Mouse (Mus musculus) hindbrain, postnatal 0 days (tissue): Measurements from ENCODE around the gene S1pr2. TPM values are rescaled to one million over a fixed set of nuclear protein-coding genes. Genes with fewer than 3 reads are reported as not detected.
A peak's percentile ranks its signal among the peaks of the same experiment; 100 is the strongest.

Experiments
- ATAC-seq: fragments of 200-750 bp; cut with Nextera tagmentation; 2 replicates; pipeline ENCODE4 v1.8.0; 2017; ENCODE audit warnings: mild to moderate bottlenecking, moderate TSS enrichment, moderate library complexity
- DNase-seq: peaks from one replicate; pipeline ENCODE4 v3.0.0-alpha.2; 2015; ENCODE audit warnings: low spot score
- H3K27ac ChIP-seq: fragments of 300-500 bp; sonication (generic); 2 replicates; pipeline ENCODE4 v1.5.1; 2014; ENCODE audit warnings: mild to moderate bottlenecking
- H3K27me3 ChIP-seq: fragments of 300-500 bp; sonication (generic); 2 replicates; pipeline ENCODE4 v1.6.1; 2014; ENCODE audit warnings: low read length, mixed read lengths; ENCODE audit not compliant: insufficient read depth
- H3K36me3 ChIP-seq: fragments of 300-500 bp; sonication (generic); 2 replicates; pipeline ENCODE4 v1.6.1; 2014; ENCODE audit warnings: low read length, mixed read lengths; ENCODE audit not compliant: insufficient read depth
- H3K4me1 ChIP-seq: fragments of 300-500 bp; sonication (generic); 2 replicates; pipeline ENCODE4 v1.6.1; 2014; ENCODE audit warnings: antibody characterized with exemption, low read length, mixed read lengths; ENCODE audit not compliant: insufficient read depth
- H3K4me2 ChIP-seq: fragments of 300-500 bp; sonication (generic); 2 replicates; pipeline ENCODE4 v1.6.1; 2014; ENCODE audit warnings: low read depth, mild to moderate bottlenecking, low read length, moderate library complexity, mixed read lengths
- H3K4me3 ChIP-seq: fragments of 300-500 bp; sonication (generic); 2 replicates; pipeline ENCODE4 v1.5.1; 2014; ENCODE audit warnings: low read length
- H3K9ac ChIP-seq: fragments of 300-500 bp; sonication (generic); replicated peaks from 2 replicates; pipeline ENCODE4 v1.6.1; 2014; ENCODE audit warnings: mild to moderate bottlenecking, low read length, moderate library complexity, mixed read lengths
- H3K9me3 ChIP-seq: fragments of 300-500 bp; sonication (generic); 2 replicates; pipeline ENCODE4 v1.6.1; 2016; ENCODE audit warnings: low read length, mixed read lengths
- CTCF ChIP-seq: IDR thresholded peaks from 2 replicates; pipeline ENCODE4 v1.5.1; 2016; ENCODE audit warnings: antibody characterized with exemption, control low read depth, low read depth
- WGBS: fragments of 180-500 bp; shearing (Covaris S2); extraction: QIAGEN DNeasy Blood & Tissue Kit; methylation state at CpG from one replicate; pipeline ENCODE4 v1.1.7; 2014; 5-methylcytosine and 5-hydroxymethylcytosine counted together
- microRNA-seq, 2 experiments: library from miRNA; unstranded; fragments of <30 nt; microRNA quantifications; one replicate each; pipeline ENCODE4; 2016
- polyA plus RNA-seq: library from polyadenylated mRNA; unstranded; fragments of >200 nt; fragmentation: Nextera tagmentation; extraction: Ambion mirVana; gene quantifications from 2 replicates; pipeline ENCODE4 v1.2.1, GENCODE M21; 2015
- total RNA-seq: library from RNA; depleted of rRNA; stranded (reverse); fragments of >200 nt; gene quantifications from 2 replicates; pipeline ENCODE4 v1.2.3, GENCODE M21; 2014; rRNA removed

S1pr2 gene
- total and polyA plus RNA-seq, 2 experiments from 2014 or later, result 6.0 to 8.5 TPM

DNA sequence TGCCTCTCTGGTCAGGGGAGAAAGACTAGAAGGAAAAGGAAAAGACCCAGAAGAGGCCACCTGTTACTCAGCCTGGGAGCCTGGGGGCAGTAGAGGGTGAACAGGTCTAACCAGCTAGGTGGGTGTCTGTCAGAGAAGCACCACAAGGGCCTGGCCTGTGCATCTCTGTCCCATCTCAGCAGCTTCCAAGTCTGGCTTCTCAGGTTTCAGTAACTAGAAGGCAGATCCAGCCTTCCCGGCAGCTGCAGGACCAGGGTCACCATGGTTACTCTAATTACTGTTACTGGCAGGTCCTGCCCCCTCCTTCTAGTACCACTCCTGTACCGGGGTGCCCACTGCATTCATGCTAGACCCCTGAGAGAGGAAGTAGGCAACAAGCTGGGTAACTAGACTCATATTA, 32.7 kb downstream of the S1pr2 start:
- TF ChIP-seq CTCF, result no peak
- H3K4me3 ChIP-seq, result no peak overlapping the region
- DNase-seq (no peak), ATAC-seq (0 out of 2 replicates have a peak, but pooled peaks have one; percentile 27)
- no peak overlapping the region for H3K27ac ChIP-seq
- H3K27me3 ChIP-seq, result no peaks in the 10 kb centered on the region
- no peaks in the 10 kb centered on the region for H3K9me3 ChIP-seq
- no peak overlapping the region for H3K4me2 ChIP-seq
- H3K9ac ChIP-seq, result 0 out of 2 replicates have a peak overlapping the region, but pooled peaks have one; percentile 9
- WGBS, result 12% methylated on average over 2 of the region's 2 CpGs
- H3K36me3 ChIP-seq, result peaks cover 28% of the 10 kb centered on the region
- no peaks in the 10 kb centered on the region for H3K4me1 ChIP-seq

DNA sequence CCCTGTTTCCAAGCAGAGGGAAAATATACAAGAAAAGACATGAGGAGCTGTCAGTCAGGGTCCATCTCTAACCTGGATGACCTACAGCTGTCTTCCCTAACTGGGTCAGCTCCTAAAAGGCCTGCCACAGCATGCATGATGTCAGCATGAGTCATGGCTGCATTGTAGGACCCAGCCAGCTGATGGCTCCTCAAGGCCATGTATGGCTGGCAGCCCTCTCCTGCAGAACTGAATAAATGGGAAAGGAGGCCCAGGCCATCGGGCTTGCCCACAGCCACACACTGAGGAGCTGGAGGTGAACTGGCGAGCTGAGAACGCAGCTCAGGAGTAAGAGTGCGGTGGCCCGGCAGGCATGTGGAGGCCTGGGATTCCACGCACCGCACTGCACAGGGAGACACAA, 33.2 kb downstream of the S1pr2 start:
- H3K27ac ChIP-seq, result no peak overlapping the region
- no peaks in the 10 kb centered on the region for H3K27me3 ChIP-seq
- no peak overlapping the region for H3K4me2 ChIP-seq
- H3K4me1 ChIP-seq, result no peaks in the 10 kb centered on the region
- DNase-seq (no peak), ATAC-seq (no peak)
- no peaks in the 10 kb centered on the region for H3K9me3 ChIP-seq
- no peak for TF ChIP-seq CTCF
- 0 out of 2 replicates have a peak overlapping the region, but pooled peaks have one; percentile 9 for H3K9ac ChIP-seq
- H3K36me3 ChIP-seq, result peaks cover 33% of the 10 kb centered on the region
- no peak overlapping the region for H3K4me3 ChIP-seq
- 93% methylated on average over 7 of the region's 7 CpGs for WGBS

DNA sequence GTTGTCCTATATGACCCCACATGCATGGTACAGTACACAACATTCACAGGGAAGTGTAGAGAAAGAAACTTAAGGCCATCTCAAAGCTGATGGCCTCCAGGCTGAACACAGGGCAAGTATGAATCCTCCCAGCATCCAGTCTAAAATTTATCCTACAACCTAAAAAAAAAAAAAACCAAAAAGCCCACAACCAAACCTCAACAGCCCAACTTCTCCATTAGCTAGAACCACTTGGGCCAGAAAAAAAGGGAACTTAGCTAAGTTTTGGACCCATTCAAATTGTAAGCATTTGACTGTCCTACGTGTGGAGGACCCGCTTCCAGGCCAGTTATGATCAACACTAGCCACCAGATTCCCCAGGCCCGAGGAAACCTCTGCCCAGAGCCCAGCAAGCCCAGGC, 53.3 kb downstream of the S1pr2 start:
- Histone ChIP-seq H3K4me3 (no peak overlapping the region), H3K4me2 (no peak overlapping the region), H3K27ac (no peak overlapping the region), H3K9ac (no peak overlapping the region), H3K27me3 (no peaks in the 10 kb centered on the region), H3K9me3 (no peaks in the 10 kb centered on the region), H3K4me1 (no peaks in the 10 kb centered on the region), H3K36me3 (peaks cover 89% of the 10 kb centered on the region)
- ATAC-seq, result no peak
- 90% methylated on average over 3 of the region's 3 CpGs for WGBS
- DNase-seq, result no peak
- no peak for TF ChIP-seq CTCF

DNA sequence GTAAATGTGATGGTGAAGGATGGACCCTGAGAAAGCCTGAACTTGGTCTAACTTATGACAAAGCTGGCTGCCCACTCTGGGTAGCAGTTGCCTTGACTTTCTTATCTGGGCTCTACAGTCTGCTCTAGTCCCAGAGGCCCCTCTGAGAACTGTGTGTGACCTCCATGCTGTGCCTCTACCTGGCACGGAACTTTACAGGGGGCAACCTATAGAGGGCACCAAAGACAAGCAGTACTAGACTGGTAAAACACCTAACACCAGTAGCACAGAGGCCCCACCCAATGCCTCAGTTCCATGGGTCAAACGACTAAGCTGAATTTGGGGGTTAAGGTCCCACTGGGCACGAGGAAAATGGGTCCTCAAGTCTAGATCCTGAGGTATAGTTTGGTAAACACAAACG, 60.4 kb downstream of the S1pr2 start:
- H3K4me1 ChIP-seq, result no peaks in the 10 kb centered on the region
- H3K4me2 ChIP-seq, result no peak overlapping the region
- peaks cover 91% of the 10 kb centered on the region for H3K36me3 ChIP-seq
- no peaks in the 10 kb centered on the region for H3K9me3 ChIP-seq
- no peaks in the 10 kb centered on the region for H3K27me3 ChIP-seq
- H3K9ac ChIP-seq, result no peak overlapping the region
- TF ChIP-seq CTCF, result peak; percentile 33; the same call in 1 of the 2 replicates
- ATAC-seq (no peak), DNase-seq (no peak)
- no peak overlapping the region for H3K27ac ChIP-seq
- WGBS, result 82% methylated on average over 4 of the region's 4 CpGs
- H3K4me3 ChIP-seq, result no peak overlapping the region

Small RNAs within 50 kb of the gene (microRNA-seq; reads per million reads assigned to microRNA genes)
- gene Mir7081, result 0.36 to 1.8 reads per million in 2 experiments

Other genes starting within 250 kb of the S1pr2 start
- 317 and 346 TPM in 2 replicates for gene Olfm2, start 230.4 kb downstream of the S1pr2 start, total RNA-seq
- 190 and 213 TPM in 2 replicates for gene Olfm2, start 230.4 kb downstream of the S1pr2 start, polyA plus RNA-seq
- gene Col5a3, start 161.7 kb downstream of the S1pr2 start, total RNA-seq, result 3.3 and 4.0 TPM in 2 replicates
- gene Col5a3, start 161.7 kb downstream of the S1pr2 start, polyA plus RNA-seq, result 1.1 and 1.5 TPM in 2 replicates
- gene Rdh8, start 158.3 kb downstream of the S1pr2 start, total RNA-seq, result not detected in 2 replicates
- gene Rdh8, start 158.3 kb downstream of the S1pr2 start, polyA plus RNA-seq, result not detected in 2 replicates
- 22.8 and 26.0 TPM in 2 replicates for gene A230050P20Rik, start 108.1 kb downstream of the S1pr2 start, total RNA-seq
- 32.7 and 34.1 TPM in 2 replicates for gene A230050P20Rik, start 108.1 kb downstream of the S1pr2 start, polyA plus RNA-seq
- gene Angptl6, start 97.1 kb downstream of the S1pr2 start, total RNA-seq, result 10.9 and 12.1 TPM in 2 replicates
- gene Angptl6, start 97.1 kb downstream of the S1pr2 start, polyA plus RNA-seq, result 10.9 and 11.1 TPM in 2 replicates
- gene Ppan, start 88.6 kb downstream of the S1pr2 start, total RNA-seq, result 45.4 and 57.4 TPM in 2 replicates
- gene Ppan, start 88.6 kb downstream of the S1pr2 start, polyA plus RNA-seq, result 36.8 and 44.1 TPM in 2 replicates
- 76.1 and 79.5 TPM in 2 replicates for gene Eif3g, start 78.2 kb downstream of the S1pr2 start, total RNA-seq
- 225 and 236 TPM in 2 replicates for gene Eif3g, start 78.2 kb downstream of the S1pr2 start, polyA plus RNA-seq
- gene Dnmt1, start 16.9 kb downstream of the S1pr2 start, total RNA-seq, result 78.2 and 86.5 TPM in 2 replicates
- gene Dnmt1, start 16.9 kb downstream of the S1pr2 start, polyA plus RNA-seq, result 36.1 and 36.2 TPM in 2 replicates
- 104 and 107 TPM in 2 replicates for gene Mrpl4, start 26.0 kb upstream of the S1pr2 start, total RNA-seq
- gene Mrpl4, start 26.0 kb upstream of the S1pr2 start, polyA plus RNA-seq, result 117 and 124 TPM in 2 replicates
- gene Icam1, start 39.2 kb upstream of the S1pr2 start, total RNA-seq, result 4.3 and 5.0 TPM in 2 replicates
- gene Icam1, start 39.2 kb upstream of the S1pr2 start, polyA plus RNA-seq, result 3.8 and 4.4 TPM in 2 replicates
- not detected in 2 replicates for gene Icam4, start 52.6 kb upstream of the S1pr2 start, total RNA-seq
- gene Icam4, start 52.6 kb upstream of the S1pr2 start, polyA plus RNA-seq, result 0.15 TPM in 1 of 2 replicates, not detected in the other
- gene Icam5, start 55.3 kb upstream of the S1pr2 start, total RNA-seq, result 9.1 and 9.7 TPM in 2 replicates
- gene Icam5, start 55.3 kb upstream of the S1pr2 start, polyA plus RNA-seq, result 3.6 and 3.7 TPM in 2 replicates
- 1.1 and 2.2 TPM in 2 replicates for gene Zglp1, start 90.3 kb upstream of the S1pr2 start, total RNA-seq
- gene Zglp1, start 90.3 kb upstream of the S1pr2 start, polyA plus RNA-seq, result 0.16 TPM in 1 of 2 replicates, not detected in the other
- gene Gm49373, start 96.3 kb upstream of the S1pr2 start, total RNA-seq, result 0.50 and 0.73 TPM in 2 replicates
- 0.37 and 0.48 TPM in 2 replicates for gene Gm49373, start 96.3 kb upstream of the S1pr2 start, polyA plus RNA-seq
- gene Fdx1l, start 96.8 kb upstream of the S1pr2 start, total RNA-seq, result 70.9 and 95.6 TPM in 2 replicates
- gene Fdx1l, start 96.8 kb upstream of the S1pr2 start, polyA plus RNA-seq, result 83.9 and 86.5 TPM in 2 replicates
- 0.11 and 2.7 TPM in 2 replicates for gene Gm38431, start 115.2 kb upstream of the S1pr2 start, total RNA-seq
- gene Gm38431, start 115.2 kb upstream of the S1pr2 start, polyA plus RNA-seq, result 0.16 and 0.96 TPM in 2 replicates
- 43.2 and 51.9 TPM in 2 replicates for gene Raver1, start 115.2 kb upstream of the S1pr2 start, total RNA-seq
- gene Raver1, start 115.2 kb upstream of the S1pr2 start, polyA plus RNA-seq, result 19.7 and 21.7 TPM in 2 replicates
- 10.8 and 15.4 TPM in 2 replicates for gene Tyk2, start 154.5 kb upstream of the S1pr2 start, total RNA-seq
- gene Tyk2, start 154.5 kb upstream of the S1pr2 start, polyA plus RNA-seq, result 5.7 and 6.2 TPM in 2 replicates
- 20.1 and 21.4 TPM in 2 replicates for gene Cdc37, start 173.2 kb upstream of the S1pr2 start, total RNA-seq
- 173 and 181 TPM in 2 replicates for gene Cdc37, start 173.2 kb upstream of the S1pr2 start, polyA plus RNA-seq
- gene Pde4a, start 188.9 kb upstream of the S1pr2 start, total RNA-seq, result 41.3 and 45.0 TPM in 2 replicates
- gene Pde4a, start 188.9 kb upstream of the S1pr2 start, polyA plus RNA-seq, result 46.4 and 47.7 TPM in 2 replicates